Mouse (Mus musculus): ENCODE measurements around the gene Syt12.
A peak's percentile ranks its signal among the peaks of the same experiment; 100 is the strongest.

- TF ChIP-seq POLR2A (IDR thresholded peaks at IDR 0.05; ENCODE audit: borderline replicate concordance, extremely low read depth, low read depth, low read length) (0 out of 2 replicates have a peak, but pooled peaks have one; percentile 7), CTCF (IDR thresholded peaks at IDR 0.05; ENCODE audit: insufficient read depth, low read length) (no peak)
Observed at GRCm38 (mm10) chr19:4397798-4398629, 79.2 kb downstream of the Syt12 start, which contains the start of gene Kdm2a.
